Mouse (Mus musculus) spleen, adult 2 months (tissue): ENCODE results near the gene Gpr26. TPM values are rescaled to one million over a fixed set of nuclear protein-coding genes. Genes with fewer than 3 reads are reported as not detected.

Experiments
- DNase-seq, 2 experiments: peaks; one replicate each; pipeline versions ENCODE4 v3.0.0 to v3.0.0-alpha.2; 2012 to 2021; ENCODE audit warnings: low spot score in 2 of 2, low read depth in 1 of 2
- H3K27ac ChIP-seq: fragments of 200-500 bp; 2 replicates; pipeline ENCODE4 v1.5.1; 2012; ENCODE audit warnings: low read length, inconsistent platforms; ENCODE audit not compliant: insufficient read depth
- H3K27me3 ChIP-seq: fragments of 200-500 bp; 2 replicates; pipeline ENCODE4 v1.6.1; 2012; ENCODE audit warnings: mild to moderate bottlenecking, moderate library complexity, low read length, inconsistent platforms; ENCODE audit not compliant: control insufficient read depth, insufficient read depth
- H3K36me3 ChIP-seq: fragments of 200-500 bp; 2 replicates; pipeline ENCODE4 v1.6.1; 2012; ENCODE audit warnings: mild to moderate bottlenecking, low read length, inconsistent platforms; ENCODE audit not compliant: control insufficient read depth, insufficient read depth
- H3K4me1 ChIP-seq: fragments of 200-500 bp; 2 replicates; pipeline ENCODE4 v1.6.1; 2011; ENCODE audit warnings: inconsistent platforms; ENCODE audit not compliant: control insufficient read depth, insufficient read depth, insufficient read length
- H3K4me3 ChIP-seq: fragments of 200-500 bp; 2 replicates; pipeline ENCODE4 v1.5.1; 2011; ENCODE audit warnings: mild to moderate bottlenecking, inconsistent platforms; ENCODE audit not compliant: insufficient read depth, insufficient read length; ENCODE audit errors: extremely low read depth
- CTCF ChIP-seq: fragments of 200-500 bp; IDR thresholded peaks from 2 replicates; pipeline ENCODE4 v1.5.1; 2011; ENCODE audit warnings: mild to moderate bottlenecking, inconsistent platforms; ENCODE audit not compliant: insufficient read depth, insufficient read length, insufficient replicate concordance; ENCODE audit errors: extremely low read depth
- POLR2A ChIP-seq: fragments of 200-500 bp; IDR thresholded peaks from 2 replicates; pipeline ENCODE4 v1.6.1; 2011; ENCODE audit warnings: low read depth, low read length, inconsistent platforms
- WGBS: fragments of 180-500 bp; shearing (Covaris S2); methylation state at CpG from one replicate; pipeline ENCODE4 v1.1.7; 2018; 5-methylcytosine and 5-hydroxymethylcytosine counted together
- polyA plus RNA-seq: library from polyadenylated mRNA; depleted of rRNA; stranded (reverse); fragments of >200 nt; gene quantifications from 2 replicates; pipeline ENCODE4 v1.2.3, GENCODE M21; 2012

Gene Gpr26
- polyA plus RNA-seq, 1 experiment, result not detected

GRCm38 (mm10) chr7:131958705-131959104, 7.6 kb upstream of the Gpr26 start:
- no peaks in the 10 kb centered on the region for H3K27me3 ChIP-seq
- TF ChIP-seq POLR2A, result no peak
- no peak for TF ChIP-seq CTCF
- no peak for DNase-seq
- no peaks in the 10 kb centered on the region for H3K4me1 ChIP-seq
- 58% methylated on average over 1 of the region's 1 CpGs for WGBS
- no peak overlapping the region for H3K4me3 ChIP-seq
- H3K36me3 ChIP-seq, result no peaks in the 10 kb centered on the region
- no peak overlapping the region for H3K27ac ChIP-seq

GRCm38 (mm10) chr7:131960551-131960950, 5.7 kb upstream of the Gpr26 start:
- 26% methylated on average over 6 of the region's 6 CpGs for WGBS
- no peaks in the 10 kb centered on the region for H3K36me3 ChIP-seq
- no peak overlapping the region for H3K27ac ChIP-seq
- DNase-seq, result no peak
- TF ChIP-seq POLR2A, result no peak
- TF ChIP-seq CTCF, result no peak
- no peaks in the 10 kb centered on the region for H3K4me1 ChIP-seq
- no peak overlapping the region for H3K4me3 ChIP-seq
- no peaks in the 10 kb centered on the region for H3K27me3 ChIP-seq

- no peak overlapping the region for H3K27ac ChIP-seq
- TF ChIP-seq CTCF (no peak), POLR2A (no peak)
- no peak overlapping the region for H3K4me3 ChIP-seq
- no peak for DNase-seq
- no peaks in the 10 kb centered on the region for H3K36me3 ChIP-seq
- no peaks in the 10 kb centered on the region for H3K4me1 ChIP-seq
- 13% methylated on average over 56 of the region's 57 CpGs for WGBS
- no peaks in the 10 kb centered on the region for H3K27me3 ChIP-seq
These were observed 745 bp downstream of the Gpr26 start for GRCm38 (mm10) chr7:131966916-131967494.

GRCm38 (mm10) chr7:131970255-131970654, 4.0 kb downstream of the Gpr26 start:
- no peak overlapping the region for H3K4me3 ChIP-seq
- DNase-seq, result no peak
- TF ChIP-seq POLR2A, result no peak
- TF ChIP-seq CTCF, result no peak
- no peaks in the 10 kb centered on the region for H3K36me3 ChIP-seq
- no peaks in the 10 kb centered on the region for H3K27me3 ChIP-seq
- no peaks in the 10 kb centered on the region for H3K4me1 ChIP-seq
- 4% methylated on average over 3 of the region's 3 CpGs for WGBS
- no peak overlapping the region for H3K27ac ChIP-seq

GRCm38 (mm10) chr7:131975867-131976266, 9.6 kb downstream of the Gpr26 start:
- Histone ChIP-seq H3K36me3 (no peaks in the 10 kb centered on the region), H3K27ac (no peak overlapping the region), H3K4me3 (no peak overlapping the region), H3K4me1 (no peaks in the 10 kb centered on the region), H3K27me3 (no peaks in the 10 kb centered on the region)
- 69% methylated on average over 6 of the region's 6 CpGs for WGBS
- TF ChIP-seq POLR2A (no peak), CTCF (no peak)
- no peak for DNase-seq

- no peak for DNase-seq
- H3K4me1 ChIP-seq, result no peaks in the 10 kb centered on the region
- 88% methylated on average over 11 of the region's 11 CpGs for WGBS
- no peak overlapping the region for H3K4me3 ChIP-seq
- no peak overlapping the region for H3K27ac ChIP-seq
- H3K27me3 ChIP-seq, result no peaks in the 10 kb centered on the region
- TF ChIP-seq CTCF (no peak), POLR2A (no peak)
- no peaks in the 10 kb centered on the region for H3K36me3 ChIP-seq
These were observed 12.3 kb downstream of the Gpr26 start for GRCm38 (mm10) chr7:131978609-131979008.

- H3K4me1 ChIP-seq, result no peaks in the 10 kb centered on the region
- no peaks in the 10 kb centered on the region for H3K27me3 ChIP-seq
- TF ChIP-seq CTCF, result no peak
- no peak for TF ChIP-seq POLR2A
- no peak overlapping the region for H3K27ac ChIP-seq
- WGBS, result 29% methylated on average over 6 of the region's 6 CpGs
- H3K4me3 ChIP-seq, result no peak overlapping the region
- no peaks in the 10 kb centered on the region for H3K36me3 ChIP-seq
- DNase-seq, result no peak
These were observed 22.8 kb downstream of the Gpr26 start for GRCm38 (mm10) chr7:131989056-131989455.
